Mouse (Mus musculus) heart, postnatal 36 days (tissue): ENCODE data around the gene Atp2c1. TPM values are rescaled to one million over a fixed set of nuclear protein-coding genes. Genes with fewer than 3 reads are reported as not detected.

Experiments
- DNase-seq, 2 experiments: peaks; one replicate each; pipeline ENCODE4 v3.0.0; 2021 to 2022
- intact Hi-C: fragments of 180-260 bp; cut with DNase I; formaldehyde crosslinking; loops from one replicate; pipeline ENCODE4 v1.15.1; 2025
- total RNA-seq, 2 experiments: library from RNA; stranded (reverse); gene quantifications; 2 replicates each; pipeline ENCODE4 v1.2.3; 2021

The Atp2c1 gene
- total RNA-seq, 2 experiments from 2014 or later, result 64.6 to 69.8 TPM

- DNase-seq, result peak; percentile 94 to 95
- intact Hi-C loops, result loop anchor here (5.0 to 10.0 kb wide), 2 partner anchors 123 to 150 kb away; partner anchors contain the start of gene Pik3r4
These were observed 32.4 kb downstream of the Atp2c1 start for GRCm38 (mm10) chr9:105494553-105495315.

DNA sequence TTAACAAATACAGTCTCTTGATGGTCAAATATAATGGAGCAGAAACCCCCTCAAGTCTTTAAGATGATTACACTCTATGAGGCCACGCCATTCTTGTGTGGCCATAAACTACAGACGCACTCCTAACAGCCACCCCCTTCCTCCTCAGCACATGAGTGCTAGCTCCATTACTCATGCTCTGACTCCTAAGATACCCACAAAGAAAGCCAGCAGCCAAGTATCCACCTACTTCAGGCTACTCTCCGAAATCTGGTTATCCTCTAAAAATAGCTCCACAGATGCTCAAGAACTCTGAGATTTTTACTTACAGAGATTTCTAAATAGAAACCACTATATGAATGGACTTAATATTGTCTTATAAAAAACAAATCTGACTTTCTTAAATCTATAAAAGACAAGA, 34.4 kb downstream of the Atp2c1 start:
- DNase-seq, result no peak
- intact Hi-C loops, result loop anchor here (10.0 kb wide), 1 partner anchor 152 kb away; the partner anchor contains the start of gene Pik3r4

- DNase-seq, result no peak
- intact Hi-C loops, result no loop called here
These were observed 38.8 kb downstream of the Atp2c1 start for GRCm38 (mm10) chr9:105488363-105488762.

GRCm38 (mm10) chr9:105484338-105485084, 42.6 kb downstream of the Atp2c1 start:
- peak; percentile 8 to 34 for DNase-seq
- intact Hi-C loops, result no loop called here

- no peak for DNase-seq
- intact Hi-C loops, result no loop called here
These were observed 43.2 kb downstream of the Atp2c1 start for GRCm38 (mm10) chr9:105483880-105484279.

GRCm38 (mm10) chr9:105482715-105483510, 44.2 kb downstream of the Atp2c1 start:
- DNase-seq, result no peak
- intact Hi-C loops, result no loop called here

DNA sequence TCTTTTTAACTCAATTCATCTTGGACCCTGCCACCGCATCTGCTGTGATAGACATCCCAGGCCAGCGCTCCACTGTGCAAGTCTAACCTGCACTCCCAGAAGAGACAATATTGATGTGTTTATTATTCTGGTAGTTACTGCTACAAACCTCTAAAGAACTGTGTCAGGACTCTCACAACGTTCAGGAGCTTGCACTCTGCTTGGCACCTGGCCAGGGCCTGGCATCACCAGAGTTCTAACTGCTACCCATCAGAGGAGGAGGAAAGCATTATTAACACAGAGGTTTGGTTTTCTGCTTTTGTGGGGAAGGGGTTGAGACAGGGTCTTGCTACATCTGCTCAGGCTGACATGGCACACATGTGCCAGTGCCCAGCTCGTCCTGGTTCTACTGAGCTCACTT, 45.0 kb downstream of the Atp2c1 start:
- intact Hi-C loops, result no loop called here
- DNase-seq, result peak in 1 of 2 experiments; percentile 34

DNA sequence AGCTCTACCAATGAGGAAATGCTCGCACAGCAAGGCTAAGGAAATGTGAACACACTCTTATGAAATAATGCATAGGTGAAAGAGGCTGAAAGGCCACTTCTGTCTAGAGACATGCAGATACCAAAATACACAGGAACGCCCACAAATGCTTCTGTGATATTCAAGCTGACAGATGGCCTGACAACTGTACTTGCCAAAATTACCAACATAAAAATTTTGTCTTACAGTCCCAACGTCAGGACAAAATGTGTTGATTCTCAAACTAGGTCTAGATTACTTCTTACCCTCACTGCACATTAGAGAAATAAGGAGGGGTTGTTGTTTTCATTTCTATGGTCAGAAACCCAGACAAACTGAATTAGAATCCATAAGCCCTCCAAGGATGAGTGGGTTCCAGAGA, 51.0 kb downstream of the Atp2c1 start:
- intact Hi-C loops, result no loop called here

DNA sequence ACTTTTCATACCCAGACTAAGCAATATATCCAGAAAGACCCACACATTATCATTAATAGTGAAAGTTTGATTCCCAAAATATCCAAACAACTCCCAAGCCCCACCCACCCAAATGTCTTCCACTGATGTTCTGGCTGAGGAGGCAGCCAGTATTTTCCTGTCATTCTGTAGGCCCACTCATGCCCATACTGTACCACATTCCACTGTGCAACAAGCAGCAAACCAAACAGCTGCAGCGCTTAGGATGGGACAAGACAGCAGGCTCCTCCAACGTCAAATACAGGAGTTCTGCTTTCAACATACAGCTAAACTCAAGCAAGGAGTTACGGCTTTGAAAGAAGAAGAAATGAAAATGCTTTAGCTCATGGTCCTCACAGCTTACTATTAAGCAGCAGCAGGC, 52.2 kb downstream of the Atp2c1 start:
- no peak for DNase-seq
- intact Hi-C loops, result no loop called here

More for the DNA sequence above, 51.0 kb downstream of the Atp2c1 start:
- DNase-seq, result no peak

DNA sequence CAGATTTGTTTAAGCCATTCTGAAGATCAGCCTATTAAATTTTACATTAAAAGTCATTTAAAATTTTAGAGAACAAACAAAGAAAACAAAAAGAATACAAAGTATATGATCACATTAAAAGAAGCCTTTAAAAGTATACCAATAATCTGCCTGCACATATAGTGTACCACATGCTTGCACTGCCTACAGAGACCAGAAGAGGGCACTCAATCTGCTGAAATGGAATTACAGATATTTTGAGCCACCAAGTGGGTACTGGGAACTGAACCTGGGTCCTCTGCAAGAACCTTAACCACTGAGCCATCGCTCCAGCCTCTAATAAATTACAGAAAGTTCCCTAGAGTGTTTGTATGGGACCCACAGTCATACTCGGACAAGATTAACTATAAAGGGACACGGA, 59.3 kb downstream of the Atp2c1 start:
- no peak for DNase-seq
- intact Hi-C loops, result no loop called here

- no peak for DNase-seq
- intact Hi-C loops, result no loop called here
These were observed 65.6 kb downstream of the Atp2c1 start for GRCm38 (mm10) chr9:105461496-105461895.

- intact Hi-C loops, result no loop called here
- DNase-seq, result peak in 1 of 2 experiments; percentile 20
These were observed 68.1 kb downstream of the Atp2c1 start for GRCm38 (mm10) chr9:105459032-105459431.

GRCm38 (mm10) chr9:105408549-105408948, 118.6 kb downstream of the Atp2c1 start:
- intact Hi-C loops, result no loop called here
- no peak for DNase-seq

DNA sequence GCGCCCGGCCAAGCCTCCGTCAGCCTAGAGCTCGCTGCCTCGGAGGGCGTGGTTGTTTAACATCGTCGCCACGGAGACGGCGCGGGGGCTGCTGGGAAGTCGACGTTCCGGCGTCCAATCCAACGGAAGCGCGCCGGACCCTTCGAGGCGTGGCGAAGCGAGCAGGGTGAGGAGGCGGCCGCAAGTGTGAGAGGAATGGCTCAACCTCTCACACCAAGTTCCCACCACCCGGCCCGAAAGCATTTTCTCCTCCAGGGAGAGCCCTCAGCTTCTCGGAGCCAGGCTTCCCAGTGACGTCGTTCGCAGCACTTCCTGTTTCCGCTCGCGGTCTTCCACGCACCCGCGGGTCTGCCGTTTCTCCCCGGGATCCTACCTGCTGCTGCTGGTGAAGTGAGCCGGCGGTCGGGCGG, 131.9 kb downstream of the Atp2c1 start, which contains the start of the genes Aste1 and Nek11:
TSS of gene Aste1 (plus strand) at position 175 of the 410 bp plus-strand sequence.
TSS of gene Nek11 (minus strand) at position 307 of the 410 bp plus-strand sequence.
- intact Hi-C loops, result loop anchor here (5.0 kb wide), 2 partner anchors 247 to 263 kb away; partner anchors contain the start of genes Nudt16 and Pik3r4
- peak; percentile 95 to 96 for DNase-seq

GRCm38 (mm10) chr9:105394720-105395119, 132.4 kb downstream of the Atp2c1 start:
- intact Hi-C loops, result loop anchor here (5.0 kb wide), 3 partner anchors 248 to 337 kb away; partner anchors contain the start of genes Nudt16 and Pik3r4
- no peak for DNase-seq

DNA sequence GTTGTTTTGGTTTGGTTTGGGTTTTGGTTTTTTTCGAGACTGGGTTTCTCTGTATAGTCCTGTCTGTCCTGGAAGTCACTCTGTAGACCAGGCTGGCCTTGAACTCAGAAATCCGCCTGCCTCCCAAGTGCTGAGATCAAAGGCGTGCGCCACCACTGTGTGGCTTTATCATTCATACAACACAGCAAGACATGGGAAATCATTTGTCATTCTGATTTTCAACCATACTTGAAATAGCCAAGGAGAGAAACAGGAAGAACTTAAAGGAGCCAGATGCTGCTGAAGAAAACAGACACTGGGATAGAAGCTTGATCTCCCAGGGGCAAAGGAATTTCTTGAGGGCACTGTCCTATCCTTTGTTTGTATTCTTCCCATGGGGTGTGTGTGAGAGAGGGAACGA, 136.5 kb downstream of the Atp2c1 start:
- no peak for DNase-seq
- intact Hi-C loops, result loop anchor here (5.0 kb wide), 1 partner anchor 333 kb away; no protein-coding TSS in a partner anchor

GRCm38 (mm10) chr9:105389289-105389688, 137.8 kb downstream of the Atp2c1 start:
- intact Hi-C loops, result loop anchor here (1.0 to 5.0 kb wide), 3 partner anchors 815 to 1110 kb away; no protein-coding TSS in a partner anchor
- DNase-seq, result peak; percentile 65 to 87

- DNase-seq, result no peak
- intact Hi-C loops, result loop anchor here (5.0 kb wide), 1 partner anchor 930 kb away; no protein-coding TSS in a partner anchor
These were observed 139.7 kb downstream of the Atp2c1 start for GRCm38 (mm10) chr9:105387403-105387802.

- DNase-seq, result no peak
- intact Hi-C loops, result no loop called here
These were observed 147.5 kb downstream of the Atp2c1 start for GRCm38 (mm10) chr9:105379533-105380145.

DNA sequence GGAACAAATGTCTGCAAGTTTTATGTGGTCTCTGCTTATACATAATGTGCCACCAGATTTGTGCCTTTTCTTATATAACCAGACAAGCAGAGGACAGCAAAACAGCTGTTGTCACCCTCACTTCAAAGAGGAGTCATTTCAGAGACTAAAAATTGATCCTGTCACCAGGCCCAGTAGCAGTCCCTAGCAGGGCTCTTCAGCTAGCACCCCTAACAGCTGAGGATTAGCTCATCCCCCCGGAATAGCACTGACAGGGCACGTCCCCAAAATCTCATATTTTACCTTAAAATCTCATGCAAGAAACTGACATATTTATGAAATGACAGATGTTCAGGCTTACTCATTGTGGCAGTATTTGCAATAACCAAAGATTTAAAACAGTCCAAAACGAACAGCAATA, 149.5 kb downstream of the Atp2c1 start:
- DNase-seq, result no peak
- intact Hi-C loops, result no loop called here
